Mouse (Mus musculus) brown adipose tissue, adult 24 weeks (tissue): ENCODE measurements around the gene Ano1. TPM values are rescaled to one million over a fixed set of nuclear protein-coding genes. Genes with fewer than 3 reads are reported as not detected.

Experiments
- H3K27ac ChIP-seq: fragments of 200-500 bp; replicated peaks from 2 replicates; pipeline ENCODE4 v1.5.1; 2012; ENCODE audit warnings: low read depth, mild to moderate bottlenecking, low read length
- H3K4me1 ChIP-seq: fragments of 200-500 bp; 2 replicates; pipeline ENCODE4 v1.6.1; 2012; ENCODE audit warnings: low read length, mixed read lengths; ENCODE audit not compliant: control insufficient read depth, insufficient read depth, insufficient read length
- H3K4me3 ChIP-seq: fragments of 200-500 bp; 2 replicates; pipeline ENCODE4 v1.5.1; 2012; ENCODE audit warnings: low read depth, mild to moderate bottlenecking, low read length, moderate library complexity; ENCODE audit not compliant: insufficient read depth
- polyA plus RNA-seq: library from polyadenylated mRNA; stranded (reverse); fragments of >200 nt; gene quantifications from 2 replicates; pipeline ENCODE4 v1.2.4, GENCODE M21; 2012; ENCODE audit not compliant: missing spikeins, insufficient read depth, insufficient read length

Ano1 gene
- polyA plus RNA-seq, 1 experiment: 18.2 TPM

- Histone ChIP-seq H3K4me1 (peaks cover 26% of the 10 kb centered on the region), H3K27ac (peak overlapping the region; percentile 49), H3K4me3 (no peak overlapping the region)
These were observed 136.4 kb downstream of the Ano1 start for GRCm38 (mm10) chr7:144615343-144615742.

- no peak overlapping the region for H3K27ac ChIP-seq
- H3K4me3 ChIP-seq: no peak overlapping the region
- H3K4me1 ChIP-seq: peaks cover 23% of the 10 kb centered on the region
These were observed 138.9 kb downstream of the Ano1 start for GRCm38 (mm10) chr7:144612829-144613228.

GRCm38 (mm10) chr7:144612351-144612750, 139.4 kb downstream of the Ano1 start:
- no peak overlapping the region for H3K27ac ChIP-seq
- H3K4me3 ChIP-seq: no peak overlapping the region
- H3K4me1 ChIP-seq: peaks cover 23% of the 10 kb centered on the region

- peaks cover 23% of the 10 kb centered on the region for H3K4me1 ChIP-seq
- H3K4me3 ChIP-seq: no peak overlapping the region
- H3K27ac ChIP-seq: no peak overlapping the region
These were observed 140.2 kb downstream of the Ano1 start for GRCm38 (mm10) chr7:144611595-144611994.

GRCm38 (mm10) chr7:144609568-144609967, 142.2 kb downstream of the Ano1 start:
- Histone ChIP-seq H3K4me3 (no peak overlapping the region), H3K4me1 (peaks cover 14% of the 10 kb centered on the region), H3K27ac (no peak overlapping the region)

GRCm38 (mm10) chr7:144607862-144608261, 143.9 kb downstream of the Ano1 start:
- H3K27ac ChIP-seq: no peak overlapping the region
- no peak overlapping the region for H3K4me3 ChIP-seq
- H3K4me1 ChIP-seq: peaks cover 9% of the 10 kb centered on the region

GRCm38 (mm10) chr7:144604735-144605134, 147.0 kb downstream of the Ano1 start:
- Histone ChIP-seq H3K4me1 (peaks cover 3% of the 10 kb centered on the region), H3K27ac (no peak overlapping the region), H3K4me3 (no peak overlapping the region)

- Histone ChIP-seq H3K4me1 (peaks cover 3% of the 10 kb centered on the region), H3K27ac (no peak overlapping the region), H3K4me3 (no peak overlapping the region)
These were observed 147.5 kb downstream of the Ano1 start for GRCm38 (mm10) chr7:144604291-144604690.

DNA sequence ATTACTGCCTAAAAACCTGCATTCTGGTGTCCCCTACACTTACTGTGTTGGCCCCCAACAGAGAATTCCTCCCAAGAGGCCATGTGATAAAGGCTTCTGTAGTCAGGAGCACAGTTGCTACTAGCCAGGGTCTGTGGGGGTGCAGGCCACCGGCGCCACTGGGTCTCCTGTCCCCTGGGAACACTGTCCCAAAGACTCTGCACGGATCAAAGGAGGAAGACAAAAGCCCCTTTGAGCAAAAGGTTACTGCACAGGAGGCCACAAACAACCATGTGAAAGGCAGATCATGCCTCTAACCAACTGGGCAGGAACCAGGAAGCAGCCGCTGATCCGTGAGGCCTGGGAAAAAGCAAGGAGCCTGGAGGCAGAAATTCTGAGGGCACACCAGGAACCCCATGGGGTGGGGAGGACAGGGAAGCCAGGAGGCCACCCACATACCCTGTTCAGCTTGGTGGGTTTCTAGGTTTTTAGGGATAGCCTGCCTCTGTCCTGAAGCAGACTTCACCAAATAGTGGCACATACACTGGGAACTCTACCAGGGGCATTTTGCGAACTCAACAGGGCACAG, 151.4 kb downstream of the Ano1 start:
- Histone ChIP-seq H3K4me3 (no peak overlapping the region), H3K4me1 (peaks cover 3% of the 10 kb centered on the region), H3K27ac (no peak overlapping the region)

DNA sequence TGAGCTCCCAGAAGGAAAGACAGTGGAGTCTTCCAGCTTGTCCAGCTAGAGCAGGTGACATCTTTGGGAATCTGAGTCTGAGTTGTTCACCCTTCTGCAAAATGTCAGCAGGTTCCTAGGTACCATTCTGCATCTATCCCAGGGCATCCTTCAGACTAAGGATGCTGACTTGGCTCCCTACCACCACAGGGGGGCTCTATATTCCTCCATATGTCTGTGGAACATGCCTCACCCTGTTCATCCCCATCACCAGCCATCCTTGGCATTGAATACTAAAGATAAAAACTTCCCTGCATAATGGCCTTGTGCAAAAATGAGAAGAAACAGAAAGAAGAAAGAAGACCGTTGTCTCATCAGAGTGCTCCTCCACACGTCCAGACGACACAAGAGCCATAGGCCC, 162.3 kb downstream of the Ano1 start:
- Histone ChIP-seq H3K4me1 (no peaks in the 10 kb centered on the region), H3K27ac (no peak overlapping the region)

DNA sequence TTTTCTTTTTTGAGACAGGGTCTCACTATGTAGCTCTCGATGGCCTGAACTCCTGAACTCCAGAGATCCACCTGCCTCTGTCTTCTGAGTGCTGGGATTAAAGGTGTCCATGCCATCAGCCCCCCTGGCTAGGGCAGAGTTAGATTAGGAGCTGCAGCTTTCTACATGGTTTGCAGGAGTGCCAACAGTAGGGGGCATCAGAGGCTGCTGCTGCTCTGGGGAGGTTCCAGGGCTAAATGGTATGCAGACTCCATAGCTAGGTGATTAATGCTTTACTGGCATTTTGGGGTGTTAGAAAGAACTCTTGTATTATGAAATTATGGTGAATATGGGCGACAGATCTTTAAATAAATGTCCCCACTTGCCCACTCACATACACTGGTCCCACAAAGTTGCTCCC, 164.5 kb downstream of the Ano1 start:
- Histone ChIP-seq H3K4me1 (no peaks in the 10 kb centered on the region), H3K4me3 (no peak overlapping the region), H3K27ac (no peak overlapping the region)

More for the DNA sequence above, 162.3 kb downstream of the Ano1 start:
- H3K4me3 ChIP-seq: no peak overlapping the region

GRCm38 (mm10) chr7:144585648-144586047, 166.1 kb downstream of the Ano1 start:
- peaks cover 4% of the 10 kb centered on the region; the same call in 1 of the 2 replicates for H3K4me1 ChIP-seq
- no peak overlapping the region for H3K4me3 ChIP-seq
- no peak overlapping the region for H3K27ac ChIP-seq

DNA sequence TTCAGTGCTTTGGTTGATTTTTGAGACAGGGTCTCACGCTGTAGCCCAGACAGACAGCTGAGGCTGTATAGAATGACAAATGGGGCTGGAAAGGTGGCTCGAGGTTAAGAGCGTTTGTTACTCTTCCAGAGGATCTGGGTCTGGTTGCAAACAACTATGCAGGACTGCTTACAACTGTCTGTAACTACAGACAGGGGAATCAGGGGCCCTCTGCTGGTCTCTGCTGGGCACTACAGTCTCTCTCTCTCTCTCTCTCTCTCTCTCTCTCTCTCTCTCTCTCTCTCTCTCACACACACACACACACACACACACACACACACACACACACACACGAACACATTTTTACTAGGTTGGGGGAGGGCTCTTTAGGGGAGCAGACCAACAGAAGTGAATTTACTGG, 168.2 kb downstream of the Ano1 start:
- H3K4me1 ChIP-seq: peaks cover 4% of the 10 kb centered on the region; the same call in 1 of the 2 replicates
- no peak overlapping the region for H3K4me3 ChIP-seq
- H3K27ac ChIP-seq: no peak overlapping the region

GRCm38 (mm10) chr7:144582284-144582980, 169.3 kb downstream of the Ano1 start, which contains the start of gene Fadd:
Gene Fadd (minus strand): TSS chr7:144582463.
- peak within 1 kb of the TSS; percentile 88 for H3K27ac ChIP-seq
- peak within 1 kb of the TSS; percentile 81 for H3K4me3 ChIP-seq
- H3K4me1 ChIP-seq: peaks cover 4% of the 10 kb centered on the region; the same call in 1 of the 2 replicates

DNA sequence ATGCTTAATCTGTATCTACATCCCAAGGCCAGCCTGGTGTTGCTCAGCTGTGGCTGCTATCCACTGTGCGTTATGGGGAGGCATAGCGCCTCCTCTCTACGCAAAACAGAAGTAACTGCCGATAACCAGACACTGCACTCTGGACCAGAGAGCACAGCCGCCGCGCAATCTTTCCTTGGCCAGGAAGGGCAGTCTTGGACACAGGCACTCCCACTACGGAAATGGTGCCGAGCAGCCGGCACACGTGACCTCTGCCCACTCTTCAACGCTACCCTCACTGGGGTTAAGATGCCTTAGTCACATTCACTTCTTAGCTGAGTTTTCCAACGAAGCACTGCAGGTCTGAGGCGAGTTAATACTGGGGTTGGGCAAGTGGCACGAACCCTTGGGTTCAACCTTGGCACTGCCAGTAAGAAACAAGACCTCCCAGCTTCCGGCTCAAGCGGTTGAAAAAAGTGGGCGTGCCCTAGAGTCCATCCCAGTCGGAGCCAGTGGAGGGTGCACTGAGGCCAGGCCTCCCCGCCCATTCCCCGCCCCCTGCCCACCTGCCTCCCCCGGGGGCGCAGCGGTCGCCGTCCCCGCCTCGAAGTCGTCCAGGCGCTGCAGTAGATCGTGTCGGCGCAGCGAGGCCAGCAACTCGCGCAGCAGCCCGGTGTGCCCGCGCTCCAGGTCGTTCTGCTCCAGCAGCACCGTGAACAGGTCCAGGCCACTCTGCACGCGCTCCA, 170.1 kb downstream of the Ano1 start:
- peaks cover 4% of the 10 kb centered on the region; the same call in 1 of the 2 replicates for H3K4me1 ChIP-seq
- peak overlapping the region; percentile 88 for H3K27ac ChIP-seq
- peak overlapping the region; percentile 81 for H3K4me3 ChIP-seq
